In genomic region chr14:13593321-13593940, GRCm38 (mm10) we compare ENCODE assay signal across 28 mouse cellular contexts.
DNase-seq lines count a peak whose midpoint lies in the region; ATAC-seq and TF ChIP-seq lines count a peak whose summit lies in the region.
"Had no signal": no experiment of that assay in that cellular context is flagged by ENCODE, and none has a peak within 500 bp of the region (broad histone marks: within the 10 kb centered on the region; RNA-seq: fewer than 3 reads in every experiment).

No protein-coding gene starts in this region.

- H3K4me1 ChIP-seq in forebrain, postnatal 0 days (ENCODE audit: insufficient read depth) = no peaks in the 10 kb centered on the region
- no peaks in the 10 kb centered on the region for H3K4me1 ChIP-seq in forebrain, embryonic 12.5 days
- peaks cover 0 to 6% of the 10 kb centered on the region in 2 experiments; a peak in 1 of 4 replicates for H3K4me1 ChIP-seq in CH12.LX (ENCODE audit: control insufficient read depth in 1 of 2, insufficient read depth in 2 of 2)
- no peaks in the 10 kb centered on the region for H3K4me1 ChIP-seq in kidney, embryonic 15.5 days
- H3K4me1 ChIP-seq: embryonic facial prominence, embryonic 13.5 days; heart, embryonic 12.5 days; hindbrain, embryonic 13.5 days; limb, embryonic 12.5 days; liver, embryonic 15.5 days had no signal

- no peak overlapping the region for H3K27ac ChIP-seq in forebrain, postnatal 0 days (ENCODE audit: low read depth, low read length)
- H3K27ac ChIP-seq in forebrain, embryonic 12.5 days = no peak overlapping the region
- H3K27ac ChIP-seq in CH12.LX (ENCODE audit: insufficient read depth, low read depth) = no peak overlapping the region
- H3K27ac ChIP-seq in kidney, embryonic 15.5 days = no peak overlapping the region
- H3K27ac ChIP-seq: embryonic facial prominence, embryonic 13.5 days; heart, adult 2 months; hindbrain, embryonic 13.5 days; limb, embryonic 12.5 days; liver, embryonic 15.5 days had no signal

- in situ Hi-C loops in CH12.LX (cut with MboI; ENCODE audit: low pct_ligation_motif_present, low pct_unique_long_range_greater_than_20kb, low sequenced_read_pairs) = no loop called here

- no peaks in the 10 kb centered on the region for H3K79me2 ChIP-seq in CH12.LX (replicated peaks; ENCODE audit: control insufficient read depth, extremely low read depth, insufficient read depth, poor library complexity, severe bottlenecking)

- dilution Hi-C loops in CH12.LX (cut with MboI; ENCODE audit: extremely low pct_ligation_motif_present, extremely low pct_unique_long_range_greater_than_20kb, low sequenced_read_pairs) = no loop called here

- 67% methylated on average over 2 of the region's 2 CpGs for WGBS in forebrain, postnatal 0 days
- WGBS in forebrain, embryonic 12.5 days = 91% methylated on average over 2 of the region's 2 CpGs
- 73% methylated on average over 2 of the region's 2 CpGs for WGBS in kidney, embryonic 15.5 days

- no peak for TF ChIP-seq POLR2A in CH12.LX (IDR thresholded peaks at IDR 0.05; ENCODE audit: low read depth, low read length)

- H3K9ac ChIP-seq in forebrain, postnatal 0 days = no peak overlapping the region
- no peak overlapping the region for H3K9ac ChIP-seq in forebrain, embryonic 12.5 days
- no peak overlapping the region for H3K9ac ChIP-seq in CH12.LX (ENCODE audit: insufficient read depth, low read depth)
- H3K9ac ChIP-seq in kidney, embryonic 15.5 days = no peak overlapping the region
- H3K9ac ChIP-seq: embryonic facial prominence, embryonic 13.5 days; heart, embryonic 12.5 days; hindbrain, embryonic 13.5 days; limb, embryonic 12.5 days; liver, embryonic 15.5 days; lung, embryonic 14.5 days had no signal

- H3K36me3 ChIP-seq in forebrain, postnatal 0 days (ENCODE audit: insufficient read depth) = no peaks in the 10 kb centered on the region
- H3K36me3 ChIP-seq in forebrain, embryonic 12.5 days (replicated peaks) = no peaks in the 10 kb centered on the region
- no peaks in the 10 kb centered on the region for H3K36me3 ChIP-seq in CH12.LX (replicated peaks in 1 of 2; ENCODE audit: control insufficient read depth in 1 of 2, insufficient read depth in 1 of 2, low read length in 1 of 2)
- H3K36me3 ChIP-seq in kidney, embryonic 15.5 days = no peaks in the 10 kb centered on the region
- H3K36me3 ChIP-seq: embryonic facial prominence, embryonic 13.5 days; heart, embryonic 12.5 days; hindbrain, embryonic 13.5 days; limb, embryonic 12.5 days; liver, embryonic 15.5 days had no signal

- H3K4me2 ChIP-seq in forebrain, postnatal 0 days (ENCODE audit: low read depth) = no peak overlapping the region
- H3K4me2 ChIP-seq in forebrain, embryonic 12.5 days = no peak overlapping the region
- H3K4me2 ChIP-seq in CH12.LX (ENCODE audit: insufficient read depth, low read depth, poor library complexity, severe bottlenecking) = peak overlapping the region; percentile 71
- H3K4me2 ChIP-seq in kidney, embryonic 15.5 days = no peak overlapping the region
- H3K4me2 ChIP-seq: embryonic facial prominence, embryonic 13.5 days; heart, embryonic 12.5 days; hindbrain, embryonic 13.5 days; limb, embryonic 12.5 days; liver, embryonic 15.5 days; lung, embryonic 14.5 days had no signal

- DNase-seq in forebrain, postnatal 0 days = peak; percentile 46
- DNase-seq in layer of hippocampus, adult 9-10 months (ENCODE audit: low spot score) = peak; percentile 39
- DNase-seq in layer of hippocampus, adult 8-10 months (ENCODE audit: low spot score in 2 of 2) = no peak
- DNase-seq in CH12.LX (ENCODE audit: extremely low read depth) = no peak
- DNase-seq in brain, adult 2 months (ENCODE audit: low read depth, low spot score) = peak; percentile 56
- DNase-seq: adrenal gland, adult 8-10 months; cerebellum, adult 11 months; cerebellum, adult 9-10 months; heart, adult 2 months; heart, postnatal 4 days; kidney, adult 8-10 months; kidney, postnatal 10 days; lung, embryonic 14.5 days; lung, postnatal 14 days; midbrain, embryonic 14.5 days; retina, postnatal 1 day; spleen, adult 18-20 months; thymus, adult 18-20 months; thymus, postnatal 36 days had no signal

- H3K27me3 ChIP-seq in forebrain, postnatal 0 days (ENCODE audit: insufficient read depth, low read length) = no peaks in the 10 kb centered on the region
- H3K27me3 ChIP-seq in forebrain, embryonic 12.5 days = no peaks in the 10 kb centered on the region
- H3K27me3 ChIP-seq in CH12.LX (replicated peaks) = no peaks in the 10 kb centered on the region
- no peaks in the 10 kb centered on the region for H3K27me3 ChIP-seq in kidney, embryonic 15.5 days
- H3K27me3 ChIP-seq: embryonic facial prominence, embryonic 13.5 days; heart, embryonic 12.5 days; hindbrain, embryonic 13.5 days; limb, embryonic 12.5 days; liver, embryonic 15.5 days had no signal

- no peak for TF ChIP-seq CTCF in forebrain, postnatal 0 days (IDR thresholded peaks at IDR 0.05; ENCODE audit: low read depth)
- TF ChIP-seq CTCF in CH12.LX (conservative IDR thresholded peaks at IDR 0.05 in 1 of 2, IDR thresholded peaks at IDR 0.05 in 1 of 2; ENCODE audit: low read depth in 2 of 2, low read length in 2 of 2) = no peak

- H3K4me3 ChIP-seq in forebrain, postnatal 0 days (ENCODE audit: low read depth, low read length) = no peak overlapping the region
- H3K4me3 ChIP-seq in forebrain, embryonic 12.5 days (replicated peaks) = no peak overlapping the region
- no peak overlapping the region for H3K4me3 ChIP-seq in CH12.LX (replicated peaks in 1 of 3; ENCODE audit: low read depth in 2 of 3, low read length in 2 of 3, poor library complexity in 1 of 3)
- no peak overlapping the region for H3K4me3 ChIP-seq in kidney, embryonic 15.5 days (replicated peaks)
- H3K4me3 ChIP-seq: embryonic facial prominence, embryonic 13.5 days; heart, adult 2 months; heart, embryonic 12.5 days; hindbrain, embryonic 13.5 days; limb, embryonic 12.5 days; liver, embryonic 15.5 days had no signal

- no peak for TF ChIP-seq EP300 in CH12.LX (IDR thresholded peaks at IDR 0.05; ENCODE audit: low read length)

- ATAC-seq in forebrain, postnatal 0 days = peak; percentile 67
- no peak for ATAC-seq in forebrain, embryonic 12.5 days (ENCODE audit: low FRiP score)
- ATAC-seq in kidney, embryonic 15.5 days (replicated peaks; ENCODE audit: low FRiP score) = no peak
- ATAC-seq: CD4-positive, CD25-positive, alpha-beta regulatory T cell, adult 4 months; intestine, embryonic 16.5 days had no signal

- no peaks in the 10 kb centered on the region for H3K9me3 ChIP-seq in forebrain, postnatal 0 days (ENCODE audit: low read length)
- H3K9me3 ChIP-seq in forebrain, embryonic 12.5 days = no peaks in the 10 kb centered on the region
- H3K9me3 ChIP-seq in CH12.LX (replicated peaks; ENCODE audit: low read length) = no peaks in the 10 kb centered on the region
- no peaks in the 10 kb centered on the region for H3K9me3 ChIP-seq in kidney, embryonic 15.5 days (replicated peaks)
- H3K9me3 ChIP-seq: embryonic facial prominence, embryonic 13.5 days; heart, embryonic 12.5 days; hindbrain, embryonic 13.5 days; limb, embryonic 12.5 days; liver, embryonic 15.5 days had no signal

- TF ChIP-seq RAD21 in CH12.LX (IDR thresholded peaks at IDR 0.05; ENCODE audit: low read depth, low read length) = no peak

TF ChIP-seq in CH12.LX, 34 proteins besides CTCF, POLR2A, EP300 and RAD21:
- no peak for TF ChIP-seq MAZ (IDR thresholded peaks at IDR 0.05; ENCODE audit: low read depth, low read length)
- TF ChIP-seq TBP (conservative IDR thresholded peaks at IDR 0.05; ENCODE audit: low read depth, low read length) = no peak
- TF ChIP-seq ETS1 (conservative IDR thresholded peaks at IDR 0.05; ENCODE audit: low read depth, low read length) = no peak
- TF ChIP-seq CHD1 (IDR thresholded peaks at IDR 0.05; ENCODE audit: low read depth, low read length) = no peak
- TF ChIP-seq NELFE (IDR thresholded peaks at IDR 0.05; ENCODE audit: low read depth, low read length) = no peak
- no peak for TF ChIP-seq HCFC1 (IDR thresholded peaks at IDR 0.05; ENCODE audit: low read depth, low read length)
- TF ChIP-seq MYC (IDR thresholded peaks at IDR 0.05; ENCODE audit: low read depth, low read length) = no peak
- TF ChIP-seq MAX (IDR thresholded peaks at IDR 0.05; ENCODE audit: low read length) = no peak
- no peak for TF ChIP-seq IRF4 (IDR thresholded peaks at IDR 0.05; ENCODE audit: low read depth, low read length)
- TF ChIP-seq JUN (IDR thresholded peaks at IDR 0.05; ENCODE audit: insufficient read depth, low read depth, low read length) = no peak
- no peak for TF ChIP-seq KAT2A (IDR thresholded peaks at IDR 0.05; ENCODE audit: insufficient replicate concordance, low read length)
- no peak for TF ChIP-seq ZC3H11A (IDR thresholded peaks at IDR 0.05; ENCODE audit: low read depth, low read length)
- TF ChIP-seq MXI1 (IDR thresholded peaks at IDR 0.05; ENCODE audit: low read depth, low read length) = no peak
- TF ChIP-seq TCF12 (IDR thresholded peaks at IDR 0.05; ENCODE audit: low read depth, low read length) = no peak
- no peak for TF ChIP-seq ZMIZ1 (IDR thresholded peaks at IDR 0.05; ENCODE audit: low read depth, low read length)
- no peak for TF ChIP-seq SMC3 (IDR thresholded peaks at IDR 0.05; ENCODE audit: low read depth, low read length)
- no peak for TF ChIP-seq ZKSCAN1 (IDR thresholded peaks at IDR 0.05; ENCODE audit: borderline replicate concordance, low read depth, low read length)
- no peak for TF ChIP-seq MEF2A (IDR thresholded peaks at IDR 0.05; ENCODE audit: borderline replicate concordance, low read depth, low read length)
- TF ChIP-seq PAX5 (IDR thresholded peaks at IDR 0.05; ENCODE audit: low read length) = no peak
- no peak for TF ChIP-seq SIN3A (IDR thresholded peaks at IDR 0.05; ENCODE audit: low read length)

Comparison
In these comparisons a context has a peak if more than half of its experiments do, and no peak if none do; other contexts are left out.
1. DNase-seq: peak in forebrain, postnatal 0 days (single experiment), layer of hippocampus, adult 9-10 months (single experiment) and brain, adult 2 months (single experiment); none in layer of hippocampus, adult 8-10 months (0 of 2) and CH12.LX (single experiment).